Mouse (Mus musculus) embryo, embryonic 10 days (tissue): Measurements from ENCODE around the gene Lypd6.

Experiments used
- DNase-seq: peaks from one replicate; pipeline ENCODE4 v3.0.0-alpha.2; 2015; ENCODE audit warnings: low spot score

The Lypd6 gene

DNA sequence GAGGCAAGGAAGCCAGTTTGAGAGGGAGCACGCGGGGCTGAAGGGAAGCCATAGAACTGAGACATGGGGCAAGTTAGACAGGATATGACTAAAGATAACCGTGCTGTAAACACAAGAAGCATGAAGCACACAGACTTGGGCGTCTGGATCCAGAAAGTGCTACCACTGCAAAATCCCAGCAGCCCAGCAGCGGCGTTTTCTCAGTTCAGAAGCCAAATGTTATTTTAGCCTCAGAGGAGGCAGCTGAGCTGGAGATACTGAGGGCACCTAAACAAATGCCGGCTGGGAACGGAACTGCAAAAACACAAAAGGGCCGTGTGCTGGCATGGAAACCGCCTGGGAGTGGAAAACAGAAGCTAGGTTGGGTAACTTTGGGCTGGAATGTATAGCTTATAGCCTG, 43.9 kb downstream of the Lypd6 start:
- peak; percentile 27 for DNase-seq

DNA sequence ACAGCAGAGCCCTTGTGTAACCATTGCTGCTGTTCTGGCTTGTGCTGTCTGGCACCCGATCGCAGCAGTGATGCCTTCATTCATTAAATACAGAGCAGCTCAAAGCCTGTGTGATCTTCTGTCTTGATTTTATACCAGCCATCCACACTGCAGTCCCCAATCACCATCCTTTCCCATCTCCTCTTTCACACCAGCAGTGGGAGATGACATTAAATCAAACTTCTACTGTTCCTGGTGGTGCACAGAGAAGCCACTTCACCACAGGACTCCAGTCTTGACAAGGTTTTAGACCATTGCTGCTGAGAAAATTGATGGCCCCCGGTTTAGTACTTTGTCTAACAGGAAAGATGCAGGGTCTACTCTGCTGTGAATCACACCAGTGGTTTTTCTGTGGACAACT, 44.9 kb downstream of the Lypd6 start:
- no peak for DNase-seq

DNA sequence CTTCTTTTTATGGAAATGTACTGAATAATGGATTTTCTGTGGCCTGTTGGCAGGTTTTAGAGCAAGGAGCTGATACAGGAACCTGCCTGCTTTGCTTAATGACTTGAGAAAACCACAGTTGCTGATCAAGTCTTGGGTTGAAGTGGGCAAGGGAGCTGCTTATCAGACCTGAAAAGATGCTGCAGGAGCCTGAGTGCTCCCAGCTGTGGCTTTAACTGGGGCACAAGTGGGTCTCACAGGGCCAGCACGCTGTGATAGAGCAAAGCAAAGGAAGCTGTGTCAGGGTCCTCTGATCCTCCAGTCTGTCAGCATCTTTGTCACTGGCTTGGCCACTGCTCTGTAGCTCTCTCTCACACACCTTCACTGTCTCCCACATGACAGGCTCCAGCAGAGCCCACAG, 45.4 kb downstream of the Lypd6 start:
- DNase-seq = no peak

DNA sequence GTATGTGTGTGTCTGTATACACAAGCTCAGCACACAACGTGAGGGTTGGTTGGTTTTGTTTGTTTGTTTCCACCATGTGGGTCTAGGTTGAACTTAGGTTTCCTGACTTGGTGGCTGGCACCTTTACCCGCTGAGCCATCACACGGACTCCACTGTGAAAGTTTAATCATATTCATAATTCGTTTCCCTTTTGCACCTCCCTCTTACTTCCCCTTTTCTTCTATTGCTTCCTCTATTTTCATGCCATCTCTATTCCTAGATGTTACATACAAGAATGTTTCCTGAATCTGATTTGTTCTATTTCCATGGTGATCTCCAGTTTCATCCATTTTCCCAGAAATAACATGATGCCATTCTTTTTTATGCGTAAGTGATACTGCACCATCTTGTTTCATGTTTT, 46.2 kb downstream of the Lypd6 start:
- DNase-seq = no peak

DNA sequence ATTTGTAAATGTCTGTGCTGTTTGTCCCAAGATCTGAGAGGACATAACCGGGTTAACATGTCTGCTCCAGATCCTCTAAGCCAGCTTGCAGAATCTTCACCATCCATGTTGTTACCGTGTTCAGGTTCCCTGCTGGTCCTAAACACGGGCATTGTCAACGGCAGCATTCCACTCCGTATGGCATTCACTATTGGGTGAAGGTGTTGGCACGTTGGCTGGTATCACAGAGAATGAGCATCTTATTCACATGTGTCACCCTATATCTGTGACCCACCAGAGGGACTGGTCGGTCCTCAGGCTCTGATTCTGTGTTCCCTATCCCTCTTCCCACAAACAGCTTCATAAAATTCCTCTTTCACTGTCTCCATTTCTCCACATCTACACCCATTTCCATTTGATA, 52.9 kb downstream of the Lypd6 start:
- DNase-seq = no peak

DNA sequence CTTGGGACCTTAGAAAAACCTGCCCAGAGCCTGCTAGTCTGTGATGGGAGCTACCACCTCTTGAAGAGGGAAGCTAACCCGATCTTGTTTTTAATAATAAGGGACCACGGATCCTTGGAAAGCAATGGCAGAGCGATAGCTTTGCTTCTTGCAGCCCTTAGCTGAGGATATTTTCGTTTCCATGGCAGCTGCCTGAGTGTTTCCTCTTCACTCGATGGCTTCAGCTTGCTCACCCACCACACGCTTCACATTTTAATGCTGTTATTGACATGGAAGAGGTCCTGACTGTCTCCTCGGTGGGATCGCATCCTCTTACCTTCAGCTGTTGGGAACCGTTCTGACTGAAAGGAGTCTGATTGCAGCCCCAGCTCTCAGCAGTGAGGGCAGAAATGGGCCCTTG, 54.6 kb downstream of the Lypd6 start:
- no peak for DNase-seq

DNA sequence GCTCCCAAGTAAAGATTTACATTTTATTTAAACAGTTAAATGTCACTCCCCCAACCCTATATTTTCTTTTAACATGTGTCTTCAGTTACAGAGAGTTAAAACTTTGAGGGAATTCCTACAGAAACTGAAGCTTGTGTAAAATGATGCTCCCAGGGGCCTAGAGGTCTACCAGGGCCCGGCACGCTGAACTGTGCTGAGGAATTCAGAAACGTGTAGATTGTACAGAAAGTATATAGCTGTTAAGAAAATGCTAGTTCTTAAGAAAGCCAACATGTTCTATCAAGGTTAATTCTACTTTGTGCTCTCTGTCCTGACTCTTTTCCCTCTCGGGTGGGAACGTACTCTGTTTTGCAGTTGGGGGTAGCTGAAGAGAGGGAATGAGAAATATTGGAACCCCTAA, 57.1 kb downstream of the Lypd6 start:
- DNase-seq = no peak

DNA sequence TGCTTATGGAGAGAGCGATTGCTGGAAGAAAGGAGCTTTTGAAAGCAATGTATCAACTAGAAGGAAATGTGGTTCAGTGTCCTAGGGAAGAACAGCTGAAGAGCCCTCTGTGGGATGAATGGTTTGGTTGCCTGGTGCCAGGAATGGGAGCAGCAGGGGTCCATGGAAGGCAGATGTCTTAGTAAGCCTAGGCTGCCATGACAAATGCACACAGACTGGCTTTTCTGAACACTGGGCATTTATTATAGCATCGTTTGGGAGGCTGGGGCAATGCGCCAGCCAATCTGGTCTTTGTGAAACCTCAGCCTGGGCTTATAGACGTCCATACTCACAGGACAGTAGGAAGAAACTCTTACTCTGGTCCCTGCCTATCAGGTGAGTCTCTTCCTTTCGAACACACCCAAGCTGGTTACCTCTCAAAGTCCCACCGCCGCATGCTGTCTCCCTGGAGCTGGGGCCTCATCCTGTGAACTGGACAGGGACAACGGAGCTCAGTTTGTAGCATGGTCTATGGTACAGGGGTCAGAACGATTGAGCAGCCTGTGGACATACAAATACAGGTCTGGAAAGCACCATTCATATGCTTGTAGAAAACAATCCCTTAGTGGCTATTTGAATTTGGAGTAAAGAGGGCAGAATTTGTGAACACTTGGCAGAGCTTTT, 61.4 kb downstream of the Lypd6 start:
- no peak for DNase-seq

DNA sequence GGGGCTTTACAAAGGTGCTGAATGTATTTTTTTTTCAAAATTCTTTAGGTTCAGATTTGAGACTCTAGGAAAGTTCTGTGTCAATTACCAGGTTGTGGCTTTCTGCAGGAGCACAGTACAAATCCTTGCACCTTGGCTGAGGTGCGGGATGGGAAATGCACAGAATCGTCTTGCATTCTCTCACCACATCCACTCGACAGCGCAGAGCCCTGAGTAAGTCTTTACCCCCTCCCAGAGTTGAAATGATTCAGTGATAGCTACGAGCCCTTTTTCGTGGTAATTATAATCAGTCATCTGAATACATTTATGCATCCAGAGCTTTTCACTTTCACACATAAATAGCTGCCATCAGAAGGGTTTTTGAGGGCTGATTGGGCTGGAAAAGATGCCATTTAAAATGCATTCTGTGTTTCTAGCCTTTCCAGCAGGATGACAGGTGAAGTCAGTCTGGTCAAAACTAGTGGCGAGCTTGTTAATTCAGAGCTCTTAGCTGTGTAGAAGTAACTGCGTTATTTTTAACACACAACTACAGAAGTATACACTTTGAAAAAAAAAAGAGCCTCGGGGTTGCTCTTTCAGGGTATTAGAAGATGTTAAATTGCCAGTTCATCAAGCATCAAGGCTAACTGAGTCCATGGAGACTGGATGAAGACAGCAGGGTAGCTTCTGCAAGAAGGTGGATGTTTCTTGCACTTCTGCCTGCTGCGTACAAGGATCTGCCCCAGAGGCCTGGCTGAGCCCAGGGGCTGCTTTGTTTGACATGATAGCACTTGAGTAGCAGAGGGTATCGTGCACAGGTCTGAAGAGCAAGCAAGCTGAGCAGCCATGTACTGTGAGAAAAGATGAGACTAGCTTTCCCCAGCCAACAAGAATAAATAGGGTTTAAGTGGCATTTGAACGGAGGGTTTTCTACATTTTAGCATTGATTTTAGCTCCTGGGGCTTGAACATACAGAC, 62.4 kb downstream of the Lypd6 start:
- no peak for DNase-seq

DNA sequence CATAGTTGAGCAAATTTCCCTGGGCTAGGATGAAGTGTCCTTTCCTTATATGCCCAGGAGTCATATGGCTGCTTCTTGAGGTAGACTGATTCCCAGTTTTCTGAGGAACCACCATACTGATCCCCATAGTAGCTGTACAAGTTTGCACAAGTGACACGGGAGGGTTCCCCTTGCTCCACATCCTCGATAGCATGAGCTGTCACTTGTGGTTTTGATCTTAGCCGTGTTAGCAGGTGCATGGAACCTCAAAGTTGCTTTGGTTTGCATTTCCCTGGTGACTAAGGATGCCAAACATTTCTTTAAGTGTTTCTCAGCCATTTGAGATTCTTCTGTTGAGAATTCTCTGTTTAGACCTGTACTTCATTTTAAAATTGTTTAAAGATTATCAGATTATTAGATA, 64.4 kb downstream of the Lypd6 start:
- no peak for DNase-seq

DNA sequence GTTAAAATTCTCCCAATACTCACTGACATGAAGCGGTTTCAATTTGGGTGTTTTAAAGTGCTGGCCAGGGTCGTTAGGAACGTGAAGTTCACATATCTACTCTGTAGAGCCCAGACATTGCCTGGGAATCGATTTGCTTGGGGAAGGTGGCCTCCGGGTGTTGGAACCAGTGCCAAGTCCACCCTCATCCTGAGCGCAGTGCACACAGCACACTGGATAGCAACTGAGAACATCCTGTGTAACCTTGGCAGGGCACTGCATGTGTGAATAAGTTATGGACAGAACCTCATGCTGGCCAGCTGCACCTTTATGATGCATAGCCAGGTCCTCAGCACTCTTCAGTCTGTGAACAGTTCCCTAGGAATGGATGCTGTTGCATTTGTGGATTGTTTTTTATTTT, 77.4 kb downstream of the Lypd6 start:
- no peak for DNase-seq

DNA sequence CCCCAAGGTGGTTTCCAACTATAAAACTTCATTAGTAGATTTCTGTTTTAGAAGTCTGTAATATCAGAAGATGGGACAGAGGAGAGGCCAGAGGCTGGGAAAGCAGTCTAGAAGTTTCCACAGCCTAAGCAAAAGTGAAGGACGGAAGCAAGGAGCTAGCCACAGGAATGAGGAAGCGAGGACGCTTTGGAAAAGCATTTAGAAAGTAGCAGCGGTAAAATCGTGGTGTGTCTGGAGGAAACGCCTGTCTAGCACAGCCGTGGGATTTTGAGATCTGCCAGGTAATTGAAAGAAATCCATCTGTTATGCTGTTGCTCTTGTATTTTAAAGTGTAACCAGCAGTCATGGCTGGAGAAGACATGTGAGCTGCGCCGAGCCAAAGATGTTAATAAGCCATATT, 81.1 kb downstream of the Lypd6 start:
- no peak for DNase-seq

DNA sequence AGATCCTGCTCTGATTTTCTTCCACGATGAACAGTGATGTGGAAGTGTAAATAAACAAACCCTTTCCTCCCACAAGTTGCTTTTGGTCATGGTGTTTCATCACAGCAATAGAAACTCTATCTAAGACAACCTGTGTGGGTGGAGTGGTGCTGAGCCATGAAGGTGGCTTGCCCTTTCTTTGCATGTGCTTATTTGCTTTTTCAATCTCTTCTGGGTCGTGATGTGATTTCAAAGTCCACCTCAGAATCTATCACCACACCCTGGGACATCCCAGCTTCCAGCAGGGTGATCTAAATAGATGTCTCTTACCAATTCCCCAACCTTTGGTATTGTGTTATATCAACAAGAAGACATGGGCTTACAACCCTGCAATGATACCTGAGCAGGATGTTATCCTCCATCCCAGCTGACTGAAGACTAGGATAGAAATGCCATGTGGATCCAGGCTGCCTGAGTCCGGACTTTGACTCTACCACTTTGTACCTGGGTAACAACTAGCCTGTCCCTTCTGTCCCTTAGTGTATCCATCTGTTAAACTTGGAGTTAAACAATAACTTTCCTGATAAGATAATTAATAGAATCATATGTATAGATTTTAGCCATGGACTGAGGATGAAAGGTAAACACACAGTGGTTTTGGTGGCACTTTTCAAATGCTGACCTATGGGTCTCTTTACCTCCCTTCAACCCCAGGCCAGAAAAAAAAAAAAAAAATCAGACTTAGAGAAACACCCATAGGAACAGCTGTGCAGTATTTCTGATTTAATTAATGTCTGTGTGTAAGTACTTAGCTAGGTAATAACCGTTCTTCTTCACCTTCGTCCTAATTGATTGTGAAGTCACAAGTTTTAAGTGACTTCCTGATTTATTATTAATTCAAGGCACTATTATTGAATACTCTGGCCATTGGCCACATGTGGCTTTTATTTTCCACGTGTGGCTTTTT, 83.3 kb downstream of the Lypd6 start:
- DNase-seq = no peak

DNA sequence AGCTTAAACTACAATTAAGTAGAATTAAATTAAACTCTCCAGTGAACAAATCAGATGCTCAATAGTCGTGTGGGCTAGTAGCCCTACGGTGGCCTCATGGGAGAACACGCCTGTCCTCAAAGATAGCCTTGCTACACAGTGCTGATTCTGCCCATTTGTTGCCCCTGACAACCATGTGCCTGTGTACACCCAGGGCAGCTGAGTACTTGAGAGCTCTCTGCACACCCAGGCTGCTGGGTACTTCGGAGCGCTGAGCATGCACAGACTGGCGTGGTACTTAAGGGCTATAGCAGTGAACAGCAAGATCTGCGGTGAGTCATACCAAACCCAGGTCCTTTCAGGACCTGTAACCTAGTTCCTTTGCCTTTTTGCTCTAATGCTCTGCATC, 84.0 kb downstream of the Lypd6 start:
- no peak for DNase-seq

DNA sequence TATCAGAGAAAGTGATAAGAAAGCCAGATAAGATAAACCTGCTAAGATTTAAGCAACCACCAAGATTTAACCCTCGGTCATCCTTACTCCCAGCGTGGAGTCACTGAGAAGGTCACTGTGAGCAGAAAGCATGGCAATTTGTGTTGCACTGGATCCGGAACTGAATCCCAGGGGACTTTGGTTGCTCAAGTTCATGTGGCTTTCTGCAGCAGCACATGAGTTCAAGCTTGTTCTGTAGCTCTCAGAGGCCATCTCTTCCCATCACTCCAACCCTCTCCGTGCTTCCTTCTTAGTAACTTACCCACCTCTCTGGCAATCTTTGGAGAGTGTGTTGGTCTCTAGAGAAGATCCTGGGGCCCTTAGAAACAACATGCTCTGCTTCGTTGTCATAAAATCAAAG, 84.6 kb downstream of the Lypd6 start:
- DNase-seq = no peak

DNA sequence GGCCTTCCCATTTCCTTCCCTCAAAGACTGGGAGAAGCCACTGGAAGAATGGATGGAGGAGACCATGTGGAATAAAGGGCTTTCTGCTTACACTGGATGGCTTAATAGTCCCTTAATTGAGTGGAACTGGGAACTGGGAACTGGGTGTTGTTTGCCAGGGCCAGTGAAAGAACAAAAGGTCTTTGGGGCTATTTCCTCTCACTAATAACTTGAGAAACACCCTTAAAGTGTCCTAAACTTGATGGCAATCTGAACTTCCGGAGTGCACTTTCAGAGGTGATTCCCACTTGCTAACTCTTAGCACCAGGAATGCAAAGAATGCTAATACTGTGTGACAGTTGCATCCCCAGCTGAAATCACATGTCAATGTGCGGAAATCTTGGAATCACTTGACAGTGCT, 85.2 kb downstream of the Lypd6 start:
- DNase-seq = peak; percentile 45

DNA sequence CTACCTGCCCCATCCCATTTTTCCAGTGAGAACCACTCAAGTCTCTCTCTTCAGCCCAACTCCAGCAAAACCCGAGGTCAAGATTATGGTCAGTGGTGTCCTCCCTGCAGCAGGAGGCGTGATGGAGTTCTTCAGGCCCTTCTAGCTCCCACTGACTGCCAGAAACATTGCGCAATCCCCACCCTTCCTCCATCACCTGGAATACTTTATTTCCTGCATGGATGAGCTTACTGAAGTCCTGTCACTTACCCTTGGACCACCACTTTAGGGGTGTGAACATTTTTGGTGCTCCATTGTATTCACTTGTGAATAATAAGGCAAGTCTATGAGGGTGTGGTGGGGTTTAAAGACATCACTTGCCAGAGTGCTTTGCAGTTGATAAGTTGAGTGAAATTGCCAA, 85.7 kb downstream of the Lypd6 start:
- DNase-seq = no peak

DNA sequence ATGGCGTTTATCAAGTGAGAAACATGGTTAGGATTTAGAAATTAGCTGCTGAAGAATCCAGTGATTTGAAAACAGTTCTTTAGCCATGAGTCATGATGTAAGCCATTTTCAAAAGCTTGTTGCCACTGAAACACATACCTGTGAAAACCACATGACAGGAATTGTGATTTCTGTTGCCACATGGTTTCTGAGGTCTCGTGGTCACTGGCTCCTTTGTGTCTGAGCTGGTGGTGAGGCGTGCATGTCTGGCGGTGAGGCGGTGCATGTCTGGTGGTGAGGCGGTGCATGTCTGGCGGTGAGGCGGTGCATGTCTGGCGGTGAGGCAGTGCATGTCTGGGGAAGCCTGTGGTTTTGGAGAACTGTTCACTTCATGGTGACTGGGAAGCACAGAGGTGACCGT, 89.8 kb downstream of the Lypd6 start:
- no peak for DNase-seq

DNA sequence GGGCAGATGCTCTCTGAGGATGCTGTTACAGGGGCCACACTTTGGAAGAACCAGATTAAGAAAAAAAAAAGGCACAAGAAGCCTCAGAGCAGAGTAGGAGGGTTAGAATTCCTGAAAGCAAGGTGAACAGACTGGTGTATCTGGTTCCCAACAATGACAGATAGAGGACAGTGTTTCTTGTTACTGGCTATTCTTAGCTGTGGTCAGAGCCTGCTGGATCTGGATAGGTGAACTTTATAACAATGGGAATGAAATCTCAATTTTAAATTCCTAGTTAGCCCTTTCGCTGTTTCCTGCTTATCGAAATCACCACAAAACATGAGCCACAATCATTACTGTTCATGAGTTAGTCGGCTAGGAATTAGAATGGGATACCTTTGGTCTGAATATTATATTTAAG, 93.8 kb downstream of the Lypd6 start:
- no peak for DNase-seq

DNA sequence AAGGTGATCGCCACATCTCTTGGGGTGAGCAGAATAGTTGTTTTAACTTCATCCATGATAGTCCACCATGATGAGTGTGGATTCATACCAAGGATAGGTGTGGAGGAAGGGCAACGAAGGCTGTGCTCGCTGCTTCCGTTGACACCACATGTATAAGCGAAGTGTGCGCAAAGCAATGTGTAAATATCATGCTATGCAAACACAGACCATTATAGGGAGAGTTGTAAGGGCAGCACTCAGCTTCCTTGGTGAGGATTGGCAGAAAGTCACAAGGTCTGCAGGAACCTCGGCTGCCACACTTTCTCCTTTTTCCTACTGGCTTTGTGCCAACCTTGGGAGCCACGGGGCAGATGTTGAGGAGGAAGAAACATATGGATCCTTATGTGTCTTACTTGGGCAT, 97.4 kb downstream of the Lypd6 start:
- no peak for DNase-seq

DNA sequence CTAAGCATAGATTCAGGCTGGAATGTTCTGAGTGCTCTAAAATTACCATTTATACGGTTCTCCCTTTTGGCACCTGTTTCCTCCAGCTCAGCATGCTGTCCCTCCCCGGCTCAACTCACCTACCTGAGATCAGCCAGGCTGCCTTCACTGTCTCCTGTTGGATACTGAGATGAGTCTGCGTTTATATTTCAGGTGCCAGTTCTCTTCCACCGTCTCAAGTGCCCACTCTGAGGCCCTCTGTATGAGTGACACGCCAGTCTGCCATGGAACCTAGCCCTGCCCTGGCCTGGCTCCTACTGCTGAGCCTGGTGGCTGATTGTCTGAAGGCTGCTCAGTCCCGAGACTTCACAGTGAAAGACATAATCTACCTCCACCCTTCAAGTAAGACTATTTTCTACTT, 99.0 kb downstream of the Lypd6 start:
- no peak for DNase-seq

DNA sequence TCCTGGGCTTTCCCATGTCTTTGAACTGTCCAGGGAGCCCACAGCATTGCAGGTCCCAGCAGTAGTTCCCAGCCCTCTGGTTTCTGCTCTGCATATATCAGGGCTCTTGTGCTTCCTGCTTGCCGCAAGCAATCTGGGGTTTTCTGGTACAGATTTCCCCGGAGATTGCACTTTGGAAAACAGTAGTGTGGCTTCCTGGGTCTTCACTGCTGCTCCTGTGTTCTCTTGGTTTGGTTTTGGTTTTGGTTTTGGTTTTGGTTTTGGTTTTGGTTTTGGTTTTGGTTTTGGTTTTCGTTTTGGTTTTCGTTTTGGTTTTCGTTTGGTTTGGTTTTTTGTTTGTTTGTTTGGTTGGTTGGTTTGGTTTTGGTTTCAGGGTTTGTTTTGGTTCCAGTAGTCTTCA, 99.9 kb downstream of the Lypd6 start:
- DNase-seq = no peak
